Mouse (Mus musculus) left cerebral cortex, postnatal 4 days (tissue): ENCODE data around the gene Maml2. TPM values are rescaled to one million over a fixed set of nuclear protein-coding genes. Genes with fewer than 3 reads are reported as not detected.
"Not testable (repeated sequence)": the region's sequence is repeated elsewhere in the genome, so short reads cannot be mapped to it uniquely, and the experiment has no call there.

Experiments
- DNase-seq: peaks from one replicate; pipeline ENCODE4 v3.0.0-alpha.2; 2022
- intact Hi-C: fragments of 180-260 bp; cut with DNase I; formaldehyde crosslinking; loops from one replicate; pipeline ENCODE4 v1.15.1; 2025
- microRNA-seq: library from miRNA; unstranded; fragments of <30 nt; microRNA quantifications from one replicate; pipeline ENCODE4 v1.2.0, GENCODE M21; 2022
- total RNA-seq, 2 experiments: library from RNA; stranded (reverse); gene quantifications; 2 replicates each; pipeline ENCODE4 v1.2.3; 2021

Gene Maml2
- total RNA-seq, 2 experiments from 2014 or later, result 11.5 TPM

GRCm38 (mm10) chr9:13699061-13699780 is 401.5 kb downstream of the Maml2 start:
- intact Hi-C loops, result no loop called here
- DNase-seq, result no peak

- DNase-seq, result no peak
Measured at GRCm38 (mm10) chr9:13699781-13700116, 402.0 kb downstream of the Maml2 start.

GRCm38 (mm10) chr9:13701773-13702172 is 404.0 kb downstream of the Maml2 start:
- no peak for DNase-seq
- intact Hi-C loops, result no loop called here

More at GRCm38 (mm10) chr9:13699781-13700116, 402.0 kb downstream of the Maml2 start:
- intact Hi-C loops, result no loop called here

- intact Hi-C loops, result no loop called here
- DNase-seq, result no peak
Measured at GRCm38 (mm10) chr9:13703100-13703499, 405.3 kb downstream of the Maml2 start.

GRCm38 (mm10) chr9:13704917-13705316 is 407.2 kb downstream of the Maml2 start:
- no peak for DNase-seq
- intact Hi-C loops, result no loop called here

DNA sequence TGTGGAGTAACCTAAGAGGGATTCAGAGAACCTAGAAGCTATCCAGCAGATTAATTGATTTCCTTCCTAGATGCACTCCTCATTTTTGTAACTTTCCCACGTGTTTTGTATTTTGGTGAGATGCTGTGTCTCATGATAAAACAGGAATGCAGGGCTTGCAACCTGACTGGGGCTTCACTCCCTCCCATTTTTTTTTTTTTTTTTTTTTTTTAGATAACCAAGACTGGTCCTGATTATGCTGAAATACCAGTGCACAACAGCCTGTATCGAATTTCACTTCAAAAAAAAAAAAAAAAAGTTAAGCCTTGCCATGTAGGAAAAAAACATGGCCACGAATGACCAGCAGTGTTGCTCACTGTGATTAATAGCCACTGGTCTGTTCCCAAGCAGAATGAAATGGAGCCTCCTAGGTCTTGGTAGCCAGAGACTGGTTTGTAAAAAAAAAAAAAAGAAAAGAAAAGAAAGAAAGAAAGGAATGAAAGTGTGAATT is 409.4 kb downstream of the Maml2 start:
- DNase-seq, result no peak
- intact Hi-C loops, result no loop called here

DNA sequence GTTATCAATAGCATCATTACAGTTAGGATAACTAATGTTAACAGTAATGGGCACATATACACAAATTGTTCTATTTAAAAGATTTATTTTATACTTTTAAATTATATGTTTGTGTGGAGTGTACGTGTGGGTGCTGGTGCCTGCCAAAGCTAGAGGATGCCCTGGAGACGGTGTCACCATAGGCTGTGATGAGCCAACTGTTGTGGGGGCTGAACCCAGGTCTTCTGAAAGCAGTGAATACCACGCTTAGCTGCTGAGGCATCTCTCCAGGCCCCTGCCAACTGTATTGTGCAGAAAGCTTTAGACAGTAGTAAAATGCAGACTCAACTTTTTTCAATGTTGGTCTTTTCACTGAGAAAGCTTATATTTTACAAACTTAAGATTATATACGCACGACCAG is 411.7 kb downstream of the Maml2 start:
- intact Hi-C loops, result no loop called here
- DNase-seq, result no peak

DNA sequence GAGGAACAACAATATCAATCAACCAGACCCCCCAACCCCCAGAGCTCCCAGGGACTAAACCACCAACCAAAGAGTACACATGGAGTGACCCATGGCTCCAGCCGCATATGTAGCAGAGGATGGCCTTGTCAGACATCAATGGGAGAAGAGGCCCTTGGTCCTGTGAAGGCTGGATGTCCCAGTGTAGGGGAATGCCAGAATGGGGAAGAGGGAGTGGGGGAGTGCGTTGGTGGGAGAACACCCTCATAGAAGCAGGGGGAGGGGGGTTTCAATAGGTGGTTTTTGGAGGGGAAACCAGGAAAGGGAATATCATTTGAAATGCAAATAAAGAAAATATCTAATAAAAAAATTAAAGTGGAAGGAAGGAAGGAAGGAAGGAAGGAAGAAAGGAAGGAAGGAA is 418.1 kb downstream of the Maml2 start:
- intact Hi-C loops, result loop anchor here (5.0 to 10.0 kb wide), 2 partner anchors 61 to 484 kb away; no protein-coding TSS in a partner anchor
- not testable (repeated sequence) for DNase-seq

- peak; percentile 80 for DNase-seq
- intact Hi-C loops, result loop anchor here (5.0 to 10.0 kb wide), 2 partner anchors 62 to 484 kb away; no protein-coding TSS in a partner anchor
Measured at GRCm38 (mm10) chr9:13716316-13717099, 418.8 kb downstream of the Maml2 start.

GRCm38 (mm10) chr9:13748404-13748797 is 450.6 kb downstream of the Maml2 start, which contains the start of gene Mtmr2:
Gene Mtmr2, plus strand, starts transcription at chr9:13748410.
- no peak for DNase-seq
- intact Hi-C loops, result no loop called here

GRCm38 (mm10) chr9:13748798-13749674 is 451.3 kb downstream of the Maml2 start:
- intact Hi-C loops, result no loop called here

GRCm38 (mm10) chr9:13749675-13749998 is 451.9 kb downstream of the Maml2 start:
- no peak for DNase-seq
- intact Hi-C loops, result no loop called here

More at GRCm38 (mm10) chr9:13748798-13749674, 451.3 kb downstream of the Maml2 start:
- DNase-seq, result peak; percentile 97

DNA sequence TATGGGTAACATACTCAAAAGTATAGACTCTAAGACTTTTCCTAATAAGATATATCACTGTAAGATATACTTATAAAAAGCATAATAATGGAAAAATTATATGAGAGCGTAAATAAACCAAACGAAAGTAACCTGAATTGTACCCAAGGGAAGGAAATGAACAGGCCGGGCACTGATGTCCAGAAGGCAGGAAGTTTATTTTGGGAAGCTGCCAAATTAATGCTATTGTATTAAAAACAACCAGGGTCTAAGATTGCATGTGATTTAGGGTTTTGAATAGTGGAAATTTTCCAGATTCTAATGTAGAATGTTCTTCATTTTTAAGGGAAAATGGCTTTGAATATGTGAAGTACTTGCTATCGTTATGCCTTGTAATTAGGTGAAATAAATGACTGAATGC is 454.8 kb downstream of the Maml2 start:
- no peak for DNase-seq
- intact Hi-C loops, result no loop called here

Small RNA genes within 50 kb of the gene (microRNA-seq; reads per million reads assigned to microRNA genes)
- not detected for gene Gm22643

Other genes with a start within 250 kb of the Maml2 start
- gene Jrkl, start 52.1 kb upstream of the Maml2 start, total RNA-seq, result 10 to 100 TPM in 1 of 2 experiments, 1 to 10 TPM in 1; 9.8 to 13.6 TPM
- gene Ccdc82, start 51.0 kb upstream of the Maml2 start, total RNA-seq, result 10 to 100 TPM; 23.6 to 27.0 TPM
- gene Gm17571, start 148.8 kb downstream of the Maml2 start, total RNA-seq, result not detected